Mouse (Mus musculus) B cell, adult 67 days (primary cell): ENCODE data around the gene Vmn1r52. TPM values are rescaled to one million over a fixed set of nuclear protein-coding genes. Genes with fewer than 3 reads are reported as not detected.

Source experiments
- total RNA-seq, 2 experiments: library from RNA; stranded (reverse); gene quantifications; 4 replicates each; pipeline ENCODE4 v1.2.4; 2023

Vmn1r52 gene
- not detected for total RNA-seq

DNA sequence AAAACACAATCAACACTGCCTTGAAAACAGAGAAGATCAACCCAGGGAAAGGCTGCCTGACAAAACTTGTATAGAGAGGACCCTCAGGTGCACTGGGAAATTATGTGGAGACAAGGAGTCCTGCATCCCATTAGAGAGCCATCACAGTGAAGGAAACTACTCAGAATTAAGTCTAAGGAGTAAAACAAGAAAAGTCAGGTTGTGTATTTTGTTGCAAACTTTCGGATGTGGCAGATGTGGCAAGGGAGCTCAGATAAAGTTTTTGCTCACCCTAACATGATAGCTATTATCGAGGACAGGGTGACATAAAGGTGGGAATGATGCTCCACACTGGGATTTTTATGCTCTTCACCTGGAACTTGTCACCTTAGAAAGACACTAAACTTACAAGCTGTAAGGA, at the start of gene Vmn1r52:
Vmn1r52 (plus strand) TSS at position 301 of the 400 bp plus-strand sequence.

GRCm38 (mm10) chr6:90202493-90202892, 27.9 kb downstream of the Vmn1r52 start, which contains the start of gene V1ra8:
Gene V1ra8, plus strand, starts transcription at chr6:90202793.

GRCm38 (mm10) chr6:90224338-90224737, 49.7 kb downstream of the Vmn1r52 start, which contains the start of gene Vmn1r53:
Gene Vmn1r53, minus strand, starts transcription at chr6:90224438.

Other genes with a start within 250 kb of the Vmn1r52 start
- not detected for gene Vmn1r45, start 234.2 kb upstream of the Vmn1r52 start, total RNA-seq
- gene Vmn1r46, start 205.5 kb upstream of the Vmn1r52 start, total RNA-seq: not detected
- not detected for gene Vmn1r47, start 158.7 kb upstream of the Vmn1r52 start, total RNA-seq
- gene Vmn1r48, start 138.0 kb upstream of the Vmn1r52 start, total RNA-seq: not detected
- not detected for gene Vmn1r49, start 96.3 kb upstream of the Vmn1r52 start, total RNA-seq
- not detected for gene Vmn1r50, start 73.4 kb upstream of the Vmn1r52 start, total RNA-seq
- gene Vmn1r51, start 52.2 kb upstream of the Vmn1r52 start, total RNA-seq: not detected
- not detected for gene V1ra8, start 28.0 kb downstream of the Vmn1r52 start, total RNA-seq
- gene Vmn1r53, start 49.6 kb downstream of the Vmn1r52 start, total RNA-seq: not detected
- gene Vmn1r54, start 71.5 kb downstream of the Vmn1r52 start, total RNA-seq: not detected
- not detected for gene BC048671, start 126.4 kb downstream of the Vmn1r52 start, total RNA-seq
- not detected for gene Chst13, start 150.4 kb downstream of the Vmn1r52 start, total RNA-seq
- not detected for gene Uroc1, start 158.5 kb downstream of the Vmn1r52 start, total RNA-seq
- gene Zxdc, start 194.7 kb downstream of the Vmn1r52 start, total RNA-seq: 10 to 100 TPM; 30.2 to 32.8 TPM